Mouse (Mus musculus) right cerebral cortex, postnatal 25 days (tissue): Measurements from ENCODE around the gene Rnf41.

ENCODE experiments used
- DNase-seq: peaks from one replicate; pipeline ENCODE4 v3.0.0; 2022

The Rnf41 gene

GRCm38 (mm10) chr10:128388941-128389340 lies 22.5 kb upstream of the Rnf41 start:
- no peak for DNase-seq

DNA sequence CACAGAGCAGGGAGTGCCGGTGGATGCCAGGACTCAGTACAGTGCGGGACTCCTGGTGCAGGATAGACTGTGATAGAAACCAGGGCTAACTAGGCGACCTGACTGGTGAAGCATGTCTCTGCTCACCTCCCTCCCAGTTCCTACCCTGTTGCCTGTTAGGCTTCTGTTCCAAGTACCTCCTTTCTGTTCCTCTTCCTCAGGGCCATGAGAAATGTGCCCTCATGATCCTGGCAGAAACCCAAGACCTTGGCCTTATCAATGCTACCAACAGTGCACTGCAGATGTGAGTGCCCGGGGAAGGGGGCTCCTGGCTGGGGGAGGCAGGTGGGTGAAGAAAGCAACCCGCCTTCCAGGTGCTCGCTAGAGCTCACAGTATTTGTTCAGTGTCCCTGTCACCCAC lies 21.9 kb upstream of the Rnf41 start:
- DNase-seq = no peak

DNA sequence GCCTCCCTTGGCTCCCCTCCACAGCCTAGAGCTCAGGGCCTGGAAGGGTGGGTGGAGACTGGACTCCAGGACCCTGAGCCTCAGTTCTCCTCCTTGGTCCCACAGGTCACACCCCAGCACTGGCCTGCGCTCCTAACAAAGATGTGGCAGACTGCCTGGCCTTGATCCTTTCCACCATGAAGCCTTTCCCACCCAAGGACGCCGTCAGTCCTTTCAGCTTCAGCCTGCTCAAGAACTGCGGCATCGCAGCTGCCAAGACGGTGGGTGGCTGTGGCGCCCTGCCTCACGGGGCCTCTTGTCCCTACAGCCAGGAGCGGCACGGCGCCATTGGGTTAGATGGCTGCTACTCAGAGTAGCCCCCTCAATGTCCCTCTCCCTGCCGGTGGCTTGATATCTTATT lies 21.1 kb upstream of the Rnf41 start:
- no peak for DNase-seq

DNA sequence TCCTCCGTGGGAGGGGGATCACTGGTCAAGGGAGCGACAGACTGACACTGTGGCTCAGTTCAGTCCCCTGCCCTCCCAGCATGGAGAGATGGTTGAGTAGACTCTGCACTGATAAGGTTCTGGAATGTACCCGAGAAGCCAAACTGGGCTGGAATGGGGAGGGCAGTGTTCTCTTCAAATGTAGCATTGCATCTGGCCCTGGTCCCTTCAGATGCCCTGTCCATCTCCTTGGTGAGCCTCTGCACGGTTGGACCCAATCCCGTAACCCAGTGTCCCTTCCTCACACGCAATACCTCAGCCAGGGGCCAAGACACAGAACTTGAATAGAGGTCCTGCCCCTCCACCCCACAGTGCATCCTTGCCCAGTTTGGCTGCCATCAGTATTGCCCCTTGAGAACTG lies 19.6 kb upstream of the Rnf41 start:
- DNase-seq = no peak

- DNase-seq = no peak
Observed at GRCm38 (mm10) chr10:128396017-128396673, 15.3 kb upstream of the Rnf41 start.

GRCm38 (mm10) chr10:128396716-128397264 lies 14.7 kb upstream of the Rnf41 start:
- no peak for DNase-seq

DNA sequence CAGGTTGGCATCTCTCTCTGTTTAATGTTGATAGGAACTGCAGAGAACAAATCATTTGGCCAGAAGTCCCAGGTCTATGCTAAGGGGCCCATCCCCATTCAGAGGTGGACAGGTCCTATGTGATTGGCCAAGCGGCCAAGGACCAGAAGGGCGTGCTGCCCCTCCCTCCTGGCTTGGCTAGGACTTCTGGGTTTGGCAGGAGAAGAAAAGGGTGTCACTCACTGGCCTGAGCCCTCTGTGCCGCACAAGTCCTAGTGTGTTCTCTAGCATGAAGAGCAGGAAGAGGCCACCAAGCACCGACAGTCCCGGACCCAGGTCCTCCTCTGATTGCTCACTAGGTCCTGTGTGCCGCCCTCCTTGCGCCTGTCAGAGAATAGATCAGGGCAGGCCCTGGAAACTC lies 14.0 kb upstream of the Rnf41 start:
- DNase-seq = no peak

- no peak for DNase-seq
Observed at GRCm38 (mm10) chr10:128400338-128400737, 11.1 kb upstream of the Rnf41 start.

GRCm38 (mm10) chr10:128401056-128401455 lies 10.4 kb upstream of the Rnf41 start, which contains the start of gene Slc39a5:
Gene Slc39a5, minus strand, starts transcription at chr10:128401229.
- DNase-seq = no peak

DNA sequence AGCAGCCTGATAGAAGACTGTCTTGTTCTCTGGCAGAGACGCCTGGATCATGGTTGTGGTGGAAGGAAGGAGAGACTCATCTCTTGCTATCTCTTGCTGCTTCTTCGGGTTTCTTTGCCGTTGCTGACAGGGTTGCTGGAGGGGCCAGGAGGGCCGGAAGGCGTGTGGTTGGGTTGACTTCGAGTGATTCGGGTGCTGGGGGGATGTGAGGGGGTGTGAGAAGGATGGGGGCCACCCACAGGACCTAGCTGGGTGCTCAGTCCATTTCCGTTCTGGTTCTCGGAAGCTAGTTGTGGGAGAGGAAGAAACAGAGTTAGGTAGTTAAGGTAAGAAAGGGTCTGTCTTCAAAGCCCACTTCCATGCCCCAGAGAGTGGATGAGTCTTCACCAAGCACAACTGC lies 9.8 kb upstream of the Rnf41 start:
- DNase-seq = no peak

DNA sequence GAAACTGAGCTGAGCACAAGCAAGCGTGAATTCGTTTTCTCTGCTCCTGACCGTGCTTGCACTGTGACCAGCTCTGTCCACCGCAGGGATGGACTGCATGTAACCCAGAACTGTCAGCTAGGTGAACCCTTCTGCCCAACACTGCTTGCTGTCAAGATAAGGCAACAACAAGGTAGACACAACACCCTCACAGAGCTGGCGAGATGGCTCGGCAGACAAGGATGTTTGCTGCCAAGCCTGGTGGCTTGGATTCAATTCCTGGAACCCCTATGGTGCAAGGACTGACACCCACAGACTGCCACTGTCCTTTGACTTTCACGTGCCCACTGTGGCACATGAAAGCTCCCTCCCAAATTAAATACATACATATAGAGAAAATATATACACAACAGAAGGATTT lies 7.5 kb upstream of the Rnf41 start:
- no peak for DNase-seq

GRCm38 (mm10) chr10:128408591-128409535 lies 2.6 kb upstream of the Rnf41 start:
- DNase-seq = peak; percentile 50

DNA sequence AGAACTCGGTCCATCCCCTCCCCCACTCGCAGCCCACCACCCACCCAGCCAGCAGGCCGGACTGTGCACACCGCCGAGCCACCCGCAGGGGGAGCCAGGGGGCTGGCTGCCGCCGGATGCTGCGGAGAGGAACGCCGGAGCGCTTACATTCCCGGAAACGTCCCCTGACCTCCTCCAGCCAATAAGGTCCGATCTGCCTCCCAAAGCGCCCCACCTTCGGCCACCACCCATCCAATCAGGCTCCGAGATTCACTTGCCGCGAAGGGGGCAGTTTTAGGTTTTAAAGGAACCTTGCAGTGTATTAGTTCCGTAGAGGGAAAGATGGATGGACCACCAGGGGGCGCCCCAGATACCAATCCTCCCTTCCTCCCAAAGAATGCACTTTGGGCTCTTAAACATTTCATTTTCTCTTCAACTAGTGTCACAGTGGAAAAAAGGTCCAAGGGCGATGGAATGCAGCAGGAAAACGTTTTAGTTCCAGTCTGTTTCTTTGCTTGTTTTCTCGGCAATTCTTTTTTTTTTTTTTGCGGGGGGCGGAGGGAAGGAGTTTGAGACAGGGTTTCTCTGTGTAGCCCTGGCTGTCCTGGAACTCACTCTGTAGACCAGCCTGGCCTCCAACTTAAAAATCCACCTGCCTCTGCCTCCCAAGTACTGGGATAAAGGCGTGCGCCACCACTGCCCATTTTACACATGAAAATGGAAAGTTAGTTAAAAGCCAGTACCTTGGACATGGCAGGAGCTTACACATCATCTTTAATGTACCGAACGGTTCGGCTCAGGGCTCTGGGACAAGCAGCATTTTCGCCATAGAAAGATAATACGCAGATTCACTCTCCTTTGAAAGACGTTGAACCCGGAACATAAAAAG lies 1.5 kb upstream of the Rnf41 start:
- peak; percentile 97 for DNase-seq

GRCm38 (mm10) chr10:128410560-128410845 lies 954 bp upstream of the Rnf41 start:
- DNase-seq = no peak

GRCm38 (mm10) chr10:128412055-128412381 lies 561 bp downstream of the Rnf41 start:
- DNase-seq = no peak

GRCm38 (mm10) chr10:128412558-128412957 lies 1.1 kb downstream of the Rnf41 start:
- no peak for DNase-seq

GRCm38 (mm10) chr10:128413076-128413475 lies 1.6 kb downstream of the Rnf41 start:
- DNase-seq = no peak

- no peak for DNase-seq
Observed at GRCm38 (mm10) chr10:128414848-128415247, 3.4 kb downstream of the Rnf41 start.

GRCm38 (mm10) chr10:128422426-128422825 lies 11.0 kb downstream of the Rnf41 start:
- DNase-seq = no peak

DNA sequence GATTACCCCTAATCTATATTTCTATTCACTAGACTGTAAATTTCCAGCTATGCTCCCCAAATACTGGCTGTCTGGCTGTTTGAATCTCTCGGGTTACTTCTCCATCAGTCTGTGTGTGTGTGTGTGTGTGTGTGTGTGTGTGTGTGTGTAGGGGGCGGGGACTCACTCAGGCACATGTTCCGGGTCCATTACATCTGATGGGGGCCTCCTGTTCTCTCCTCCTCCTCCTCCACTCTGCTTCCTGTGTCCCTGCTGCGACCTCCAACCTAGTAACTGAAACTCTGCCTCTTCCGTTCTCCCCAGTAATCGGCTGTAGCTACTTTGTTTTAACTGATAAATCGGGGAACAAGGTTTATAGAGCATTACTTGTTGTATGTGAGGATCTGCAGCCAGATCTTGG lies 13.1 kb downstream of the Rnf41 start:
- no peak for DNase-seq

GRCm38 (mm10) chr10:128425260-128425659 lies 13.8 kb downstream of the Rnf41 start:
- DNase-seq = no peak

GRCm38 (mm10) chr10:128429052-128429451 lies 17.6 kb downstream of the Rnf41 start:
- DNase-seq = no peak

DNA sequence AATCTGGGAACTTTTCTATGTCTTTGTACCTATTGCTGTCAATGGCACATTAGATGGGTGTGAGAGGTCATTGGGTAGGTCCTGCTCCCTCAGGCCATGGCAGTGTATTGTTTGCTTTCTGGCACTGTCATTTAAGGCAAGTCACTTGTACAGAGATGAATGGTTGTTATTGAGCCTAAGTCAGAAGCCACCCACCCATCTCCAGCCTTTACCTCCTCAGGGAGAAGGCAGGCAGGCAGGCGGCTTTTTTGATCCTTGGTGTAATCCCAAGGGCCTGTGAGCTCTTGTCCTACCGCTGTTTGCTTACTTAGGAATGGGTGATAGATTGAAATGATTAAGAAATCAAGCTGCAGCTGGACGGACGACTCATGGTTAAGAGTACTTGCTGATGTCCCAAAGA lies 18.0 kb downstream of the Rnf41 start:
- DNase-seq = no peak
